Mouse (Mus musculus) c-Kit-positive CD71-positive TER-119-positive erythroid progenitor cells, embryonic 14.5 days (primary cell): ENCODE data around the gene S1pr4.

ENCODE experiments used
- DNase-seq: peaks from one replicate; pipeline ENCODE4 v3.0.0-alpha.2; 2013; ENCODE audit warnings: low spot score

The S1pr4 gene

DNA sequence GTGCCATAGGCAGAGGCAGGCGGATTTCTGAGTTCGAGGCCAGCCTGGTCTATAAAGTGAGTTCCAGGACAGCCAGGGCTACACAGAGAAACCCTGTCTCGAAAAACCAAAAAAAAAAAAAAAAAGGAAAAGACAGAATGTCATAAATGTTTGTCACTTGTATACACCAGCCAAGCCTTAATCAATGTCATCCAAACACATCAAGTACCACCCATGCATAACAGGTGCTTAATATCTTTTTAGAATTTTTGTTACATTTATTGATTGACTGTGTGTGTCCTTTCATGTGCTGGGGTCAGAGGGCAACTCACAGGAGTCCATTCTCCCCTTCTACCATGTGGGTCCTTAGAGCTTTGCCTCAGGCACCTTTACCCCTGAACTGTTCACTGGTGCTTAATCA, at the start of gene S1pr4:
S1pr4 (minus strand) TSS at position 101 of the 400 bp plus-strand sequence.
- no peak for DNase-seq

DNA sequence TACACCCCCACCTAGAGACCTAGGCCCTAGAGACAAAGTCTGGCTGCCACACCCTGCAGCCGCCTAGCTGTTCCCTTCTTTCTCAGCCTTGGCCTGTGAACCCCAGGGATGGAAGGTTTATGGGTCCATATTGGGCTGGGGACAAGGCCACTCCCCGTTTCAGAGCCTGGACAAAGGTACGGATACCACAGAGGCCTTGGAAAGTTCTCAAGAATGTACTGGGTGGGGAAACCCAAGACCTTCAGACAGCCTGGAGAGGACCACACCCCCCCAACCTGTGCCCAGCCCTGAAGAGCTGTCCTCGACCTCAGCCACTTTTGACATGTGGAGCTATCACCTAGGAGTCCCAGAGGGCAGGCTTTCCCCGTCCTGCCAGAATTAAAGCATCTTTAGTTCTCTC, 49.0 kb upstream of the S1pr4 start:
- DNase-seq: no peak

DNA sequence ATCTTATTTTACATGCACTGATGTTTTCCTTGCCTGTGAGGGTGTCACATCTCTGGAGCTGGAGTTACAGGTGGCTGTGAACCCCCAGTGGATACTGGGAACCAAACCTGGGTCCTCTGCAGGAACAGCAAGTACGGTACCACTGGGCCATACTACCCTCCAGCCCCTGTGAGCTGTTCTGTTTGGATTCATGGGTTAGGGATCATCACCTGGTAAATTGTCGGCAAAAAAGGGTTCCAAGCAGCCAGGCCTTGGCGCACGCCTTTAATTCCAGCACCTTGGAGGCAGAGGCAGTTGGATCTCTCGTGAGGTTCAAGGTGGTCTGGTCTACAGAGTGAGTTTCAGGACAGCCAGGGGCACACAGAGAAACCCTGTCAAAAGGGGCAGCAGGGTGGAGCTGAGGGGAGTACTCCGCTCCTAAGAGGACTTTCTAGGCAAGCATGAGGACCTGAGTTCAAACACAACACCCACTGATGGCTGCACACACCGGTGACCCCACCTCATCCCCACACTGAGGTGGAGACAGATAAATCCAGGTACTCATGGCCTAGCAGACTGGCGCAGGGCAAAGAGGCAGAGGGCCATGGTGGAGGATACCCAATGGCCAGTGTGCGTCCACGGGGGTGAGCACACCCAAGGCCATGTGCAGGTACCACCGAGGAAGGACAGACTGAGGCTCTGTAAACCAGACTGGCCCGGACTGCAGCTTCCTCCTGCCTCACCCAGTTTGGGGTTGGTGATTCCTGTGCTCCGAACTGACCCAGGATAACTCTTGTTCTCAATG, 47.0 kb upstream of the S1pr4 start:
- DNase-seq: no peak

GRCm38 (mm10) chr10:81546332-81546731, 46.4 kb upstream of the S1pr4 start:
- peak; percentile 54 for DNase-seq

DNA sequence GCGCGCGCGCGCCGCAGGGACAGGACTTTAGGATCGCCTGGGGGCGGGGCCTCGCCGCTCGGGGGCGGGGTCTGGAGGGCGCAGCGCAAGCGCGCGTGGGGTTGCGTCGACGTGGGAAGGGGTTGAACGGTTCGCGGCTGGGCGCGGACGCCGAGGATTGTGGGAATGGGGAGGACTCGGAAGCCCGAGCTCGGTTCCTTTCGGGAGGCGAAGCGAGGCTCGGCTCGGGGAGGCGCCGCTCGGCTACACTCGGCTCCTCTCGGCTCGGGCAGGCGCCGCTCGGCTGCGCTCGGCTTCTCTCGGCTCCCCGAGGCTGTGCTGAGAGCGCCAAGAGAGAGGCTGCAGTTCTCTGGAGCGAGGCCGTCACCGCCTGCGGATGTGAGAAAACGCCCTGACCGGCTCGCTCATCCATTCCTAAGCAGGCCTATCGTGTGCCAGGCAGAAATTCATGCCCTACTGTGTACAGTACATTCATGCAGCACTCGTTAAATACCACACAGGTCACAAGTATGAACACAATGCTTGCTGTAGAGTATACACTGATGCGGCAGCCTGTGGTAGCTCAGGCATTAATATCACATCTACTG, 45.3 kb upstream of the S1pr4 start, which contains the start of gene Gna11:
Gna11 (minus strand) TSS at position 30 of the 587 bp plus-strand sequence.
- DNase-seq: peak; percentile 95

GRCm38 (mm10) chr10:81544296-81545160, 44.6 kb upstream of the S1pr4 start:
- DNase-seq: peak; percentile 34

- DNase-seq: no peak
Measured at GRCm38 (mm10) chr10:81543633-81544032, 43.7 kb upstream of the S1pr4 start.

DNA sequence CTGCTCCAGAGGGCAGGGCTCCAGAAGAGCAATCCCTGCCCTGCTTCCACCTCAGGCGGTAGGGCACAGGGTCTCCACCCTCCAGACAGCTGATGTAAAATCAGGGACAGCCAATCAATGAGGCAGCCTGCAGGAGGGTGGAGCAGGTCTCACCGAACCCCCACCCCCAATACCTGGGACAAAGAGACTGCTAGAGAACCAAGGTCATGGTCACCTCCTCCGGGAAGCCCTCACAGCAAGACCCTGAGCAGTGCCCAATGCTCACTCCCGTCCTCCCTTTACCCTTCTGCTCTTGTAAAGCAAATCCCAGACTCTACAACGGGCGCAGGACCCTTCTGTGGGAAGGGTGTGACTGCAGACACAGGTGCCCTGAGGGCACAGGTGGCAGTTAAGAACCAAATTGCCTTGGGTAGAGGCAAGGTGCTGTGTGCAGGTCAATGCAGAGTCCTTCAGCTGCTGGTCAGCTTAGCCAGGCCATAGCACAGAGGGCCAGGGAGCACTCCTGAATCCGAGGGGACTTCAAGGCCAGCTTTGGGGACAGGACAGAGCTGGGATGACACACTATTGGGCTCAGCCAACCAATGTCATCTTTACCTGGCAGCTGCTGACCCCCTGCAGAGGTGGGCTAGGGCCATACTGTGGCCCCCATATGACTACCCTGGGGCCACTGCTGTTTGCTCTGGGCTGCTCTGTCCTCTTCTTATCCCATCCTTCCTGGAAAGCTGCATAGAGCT, 43.0 kb upstream of the S1pr4 start:
- no peak for DNase-seq

- DNase-seq: no peak
Measured at GRCm38 (mm10) chr10:81541803-81542202, 41.9 kb upstream of the S1pr4 start.

GRCm38 (mm10) chr10:81541363-81541762, 41.4 kb upstream of the S1pr4 start:
- DNase-seq: no peak

- DNase-seq: no peak
Measured at GRCm38 (mm10) chr10:81538321-81539048, 38.6 kb upstream of the S1pr4 start.

DNA sequence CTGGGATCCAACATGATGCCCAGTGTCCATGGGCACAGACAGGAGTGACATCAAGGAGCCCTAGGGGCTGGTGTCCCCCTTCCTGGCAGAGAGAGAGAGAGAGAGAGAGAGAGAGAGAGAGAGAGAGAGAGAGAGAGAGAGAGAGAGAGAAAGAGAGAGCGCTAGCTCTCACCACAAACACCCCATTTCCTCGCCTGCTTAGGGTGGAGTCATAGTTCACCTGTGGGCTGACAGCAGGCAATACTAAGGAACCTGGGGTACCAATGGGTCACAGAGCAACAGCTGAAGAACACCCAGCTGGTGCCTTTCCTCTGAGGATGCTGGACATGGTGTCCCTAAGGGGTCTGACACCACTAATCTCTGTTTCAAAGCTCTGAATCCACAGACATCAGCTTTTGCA, 37.5 kb upstream of the S1pr4 start:
- no peak for DNase-seq

GRCm38 (mm10) chr10:81536734-81537133, 36.8 kb upstream of the S1pr4 start:
- no peak for DNase-seq

DNA sequence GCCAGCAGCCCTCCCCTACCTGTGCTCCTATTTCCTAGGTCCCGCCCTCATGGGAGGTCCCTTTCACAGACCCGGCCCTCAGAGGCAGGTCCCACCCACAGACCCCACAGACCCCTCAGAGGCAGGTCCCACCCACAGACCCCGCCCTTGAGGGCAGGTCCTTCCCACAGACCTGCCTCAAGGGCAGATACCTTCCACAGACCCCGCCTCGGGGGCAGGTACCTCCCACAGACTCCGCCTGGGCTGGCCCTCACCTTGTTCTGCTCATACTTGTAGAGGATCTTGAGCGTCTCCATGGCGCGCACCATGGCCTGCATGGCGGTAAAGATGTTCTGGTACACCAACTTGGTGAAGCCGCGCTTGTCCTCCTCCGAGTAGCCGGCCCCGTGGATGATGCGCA, 34.9 kb upstream of the S1pr4 start:
- DNase-seq: no peak

- DNase-seq: peak; percentile 75
Measured at GRCm38 (mm10) chr10:81526779-81527178, 26.8 kb upstream of the S1pr4 start.

GRCm38 (mm10) chr10:81525017-81525694, 25.2 kb upstream of the S1pr4 start:
- peak; percentile 64 for DNase-seq

GRCm38 (mm10) chr10:81524051-81524605, 24.2 kb upstream of the S1pr4 start, which contains the start of gene Gna15:
Gene Gna15 (minus strand): TSS chr10:81524225.
- no peak for DNase-seq

GRCm38 (mm10) chr10:81523570-81523969, 23.6 kb upstream of the S1pr4 start:
- no peak for DNase-seq

DNA sequence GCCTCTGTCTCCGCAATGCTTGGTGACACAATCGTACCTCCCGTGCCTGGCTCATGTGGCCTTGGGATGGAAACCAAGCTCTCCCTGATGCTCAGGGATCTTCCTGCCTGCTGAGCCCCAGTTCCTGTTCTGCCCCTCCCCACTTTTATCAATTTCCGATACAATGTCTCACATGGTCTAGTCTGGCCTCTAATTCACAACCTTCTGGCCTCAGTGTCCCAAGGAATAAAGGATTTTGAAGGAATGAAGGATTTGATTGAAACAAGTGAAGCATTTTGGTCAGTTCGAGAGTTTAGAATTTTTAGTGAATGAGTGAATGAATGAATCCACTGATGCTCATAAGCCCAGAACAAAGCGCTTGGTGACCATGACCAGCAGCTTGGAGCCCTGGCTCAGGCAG, 23.2 kb upstream of the S1pr4 start:
- no peak for DNase-seq

DNA sequence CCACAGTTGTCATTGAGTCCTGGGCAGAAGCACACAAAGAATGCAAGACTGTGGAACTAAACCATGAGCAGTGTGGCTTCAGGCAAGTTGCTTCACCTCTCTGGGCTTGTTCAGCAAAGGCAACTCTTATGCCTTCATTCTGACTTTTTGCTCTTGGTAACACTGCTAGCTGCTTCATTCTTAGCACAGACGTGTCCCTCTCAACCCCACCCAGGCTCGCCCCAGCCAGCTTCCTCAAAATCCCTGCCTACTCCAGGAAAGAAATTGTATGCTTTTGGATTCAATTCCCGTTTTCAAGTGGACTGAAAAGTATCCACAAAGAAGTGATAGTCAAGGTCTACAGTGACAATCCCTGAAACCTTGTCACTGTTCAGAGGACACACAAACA, 20.0 kb upstream of the S1pr4 start:
- no peak for DNase-seq
